Mouse (Mus musculus) heart, postnatal 0 days (tissue): ENCODE data around the gene Camk1g.

ENCODE experiments used
- CTCF ChIP-seq: IDR thresholded peaks from 2 replicates; pipeline ENCODE4 v1.5.1; 2016; ENCODE audit warnings: antibody characterized with exemption, control low read depth, low read depth
- EP300 ChIP-seq: IDR thresholded peaks from 2 replicates; pipeline ENCODE4 v1.6.1; 2016; ENCODE audit warnings: antibody characterized with exemption, low read depth

- TF ChIP-seq CTCF (no peak), EP300 (no peak)
These were observed 68.6 kb downstream of the Camk1g start for GRCm38 (mm10) chr1:193301216-193302092.
